Mouse (Mus musculus) splenic B cell, adult 2 months (primary cell): ENCODE measurements at regions not wholly inside any gene's neighbourhood (a gene's known extent, or its start where the extent isn't known, plus 50 kb on each side); places are given as distances from the start of the nearest gene placed in this dataset.
"Not testable (repeated sequence)": the region's sequence is repeated elsewhere in the genome, so short reads cannot be mapped to it uniquely, and the experiment has no call there.

Source experiments
- DNase-seq: peaks from one replicate; pipeline ENCODE4 v3.0.0-alpha.2; 2011; ENCODE audit warnings: low read depth, low spot score
- H3K27me3 ChIP-seq: 2 replicates; pipeline ENCODE4 v1.6.1; 2012; ENCODE audit warnings: mild to moderate bottlenecking, low read length, moderate library complexity, mixed read lengths; ENCODE audit not compliant: control insufficient read depth, poor library complexity, insufficient read depth, severe bottlenecking
- H3K36me3 ChIP-seq: 2 replicates; pipeline ENCODE4 v1.6.1; 2012; ENCODE audit warnings: mild to moderate bottlenecking, low read length, moderate library complexity, mixed read lengths; ENCODE audit not compliant: control insufficient read depth, poor library complexity, insufficient read depth, severe bottlenecking

DNA sequence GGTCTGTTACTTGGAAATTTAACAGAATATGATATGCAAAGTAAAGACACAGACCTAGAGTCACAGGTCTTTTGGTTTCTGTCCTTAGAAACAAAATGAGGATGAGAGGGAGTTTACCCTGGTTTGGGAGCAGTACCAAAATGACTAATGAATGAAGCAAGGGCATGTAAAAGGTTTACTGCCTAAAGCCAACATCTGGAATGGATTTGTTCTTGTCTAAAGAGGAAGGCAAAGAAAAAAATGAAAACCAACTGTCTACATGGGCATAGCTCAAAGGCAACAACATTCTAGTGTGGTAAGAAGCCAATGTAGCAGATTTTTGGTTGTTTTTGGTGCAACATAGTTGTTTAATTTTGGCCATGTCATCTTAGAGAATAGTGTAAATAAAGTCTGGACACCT is 203.5 kb upstream of the Diaph2 start:
- H3K36me3 ChIP-seq: no peaks in the 10 kb centered on the region
- DNase-seq: no peak
- no peaks in the 10 kb centered on the region for H3K27me3 ChIP-seq

DNA sequence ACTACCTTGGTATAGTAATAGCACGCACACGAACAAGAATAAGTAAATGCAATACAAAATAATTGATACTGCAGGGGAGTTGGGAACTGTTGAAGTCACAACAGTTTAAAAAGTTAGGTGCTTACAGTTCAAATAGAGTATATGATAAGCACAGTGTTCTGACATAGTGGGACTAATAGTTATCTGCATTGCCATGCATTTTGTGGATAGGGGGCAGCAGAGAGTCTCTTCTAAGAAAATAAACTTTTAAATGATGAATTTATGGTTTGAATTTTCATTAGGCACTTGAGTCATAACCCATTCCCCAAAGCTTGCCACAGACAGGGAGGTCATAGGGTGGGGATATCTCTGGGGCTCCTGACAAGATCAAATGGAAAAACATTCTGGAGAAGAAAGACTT is 201.9 kb upstream of the Diaph2 start:
- no peak for DNase-seq
- Histone ChIP-seq H3K36me3 (no peaks in the 10 kb centered on the region), H3K27me3 (no peaks in the 10 kb centered on the region)

DNA sequence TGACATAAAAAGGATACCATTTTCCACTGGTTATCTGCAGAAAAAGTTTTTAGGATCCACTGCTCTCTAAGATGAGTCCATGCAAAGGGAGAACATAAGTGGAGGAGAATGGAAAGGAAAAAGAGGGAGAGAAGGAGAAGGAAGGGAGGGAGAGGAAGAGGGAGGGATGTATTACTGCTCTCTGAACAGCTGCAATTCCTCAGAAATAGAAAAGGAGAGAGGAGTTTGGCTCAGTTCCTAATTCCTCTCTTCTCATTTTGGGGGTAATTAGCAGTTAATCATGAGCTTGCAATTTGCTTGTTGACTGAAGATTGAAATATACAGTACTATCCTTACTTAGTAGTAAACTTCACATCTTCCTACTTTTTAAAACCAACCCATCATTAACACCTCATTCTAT is 193.5 kb upstream of the Diaph2 start:
- no peaks in the 10 kb centered on the region for H3K36me3 ChIP-seq
- H3K27me3 ChIP-seq: no peaks in the 10 kb centered on the region
- DNase-seq: no peak

DNA sequence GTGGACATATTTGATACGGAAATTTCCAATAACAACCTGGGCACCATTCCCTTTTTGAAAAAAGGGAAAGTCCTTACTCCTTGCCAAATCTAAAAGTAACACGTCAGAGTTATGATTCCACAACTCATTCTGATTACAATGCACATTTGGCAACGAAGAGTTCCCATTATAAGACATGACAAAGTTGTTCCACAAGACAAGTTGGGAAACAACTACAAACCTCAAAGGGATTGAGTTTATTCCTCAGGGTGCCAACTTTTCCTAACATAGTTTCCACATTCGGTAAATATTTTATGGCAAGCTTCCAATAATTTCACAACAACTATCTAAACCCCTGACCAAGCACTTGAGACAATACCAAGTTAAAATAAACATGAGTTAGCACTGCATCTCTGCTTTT is 150.1 kb upstream of the Diaph2 start:
- Histone ChIP-seq H3K36me3 (no peaks in the 10 kb centered on the region), H3K27me3 (no peaks in the 10 kb centered on the region)
- DNase-seq: no peak

DNA sequence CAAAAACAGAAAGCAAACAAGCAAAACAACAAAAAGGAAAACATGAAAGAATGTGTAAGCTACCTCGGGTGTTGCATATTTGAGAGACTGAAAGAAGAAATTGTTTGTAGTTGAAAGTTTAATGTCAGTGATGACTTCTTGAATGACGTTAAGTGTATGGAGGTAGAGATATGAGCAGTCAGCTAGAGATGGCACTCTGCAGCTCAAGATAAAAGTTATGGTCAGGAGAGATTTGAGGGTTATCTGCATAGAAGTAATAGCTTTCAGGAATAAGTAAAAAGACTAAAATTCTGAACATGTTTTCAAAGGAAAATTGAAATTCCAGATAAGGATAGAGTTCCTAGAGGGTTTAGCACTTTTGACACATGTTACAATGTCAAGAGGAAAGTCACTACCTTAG is 141.7 kb upstream of the Diaph2 start:
- H3K27me3 ChIP-seq: no peaks in the 10 kb centered on the region
- no peaks in the 10 kb centered on the region for H3K36me3 ChIP-seq
- DNase-seq: no peak

DNA sequence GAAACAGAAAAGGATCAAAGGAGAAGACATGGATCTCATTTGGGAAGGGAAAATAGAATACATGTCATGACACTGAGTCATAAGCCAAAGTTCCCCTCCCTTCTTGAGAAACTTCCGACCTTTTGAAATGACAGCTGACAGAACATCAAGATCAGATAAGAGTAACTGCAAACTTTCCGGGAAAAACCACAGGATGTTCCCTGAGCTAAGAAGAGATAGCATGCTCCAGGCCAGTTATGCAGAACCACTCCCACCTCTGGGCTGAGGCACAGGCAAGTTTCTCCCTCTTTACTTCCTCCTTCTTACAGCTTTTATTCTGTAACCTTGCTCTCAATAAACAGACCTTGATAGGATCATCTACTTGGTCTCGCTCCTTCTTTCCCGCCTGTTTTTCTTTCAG is 138.0 kb upstream of the Diaph2 start:
- H3K36me3 ChIP-seq, DNase-seq, H3K27me3 ChIP-seq: not testable (repeated sequence)

DNA sequence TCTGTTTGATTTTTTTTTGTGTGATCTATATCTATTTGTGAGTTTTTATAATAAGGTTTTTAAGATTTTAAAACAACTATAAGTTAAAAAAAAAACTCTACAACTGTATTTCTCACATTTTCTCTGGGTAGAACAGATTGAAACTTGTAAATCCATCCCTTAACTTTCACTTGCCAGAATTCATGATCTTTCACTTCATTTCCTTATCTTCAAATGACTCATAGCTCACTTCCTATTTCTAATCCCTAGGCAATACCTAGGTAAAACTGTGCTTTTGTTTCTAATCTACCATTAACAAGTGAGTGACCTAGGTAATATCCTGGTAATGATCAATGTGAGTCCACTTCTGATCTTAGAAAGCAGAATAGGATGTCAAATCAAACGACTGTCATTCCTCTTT is 112.5 kb upstream of the Diaph2 start:
- no peak for DNase-seq
- H3K36me3 ChIP-seq: no peaks in the 10 kb centered on the region
- H3K27me3 ChIP-seq: no peaks in the 10 kb centered on the region

DNA sequence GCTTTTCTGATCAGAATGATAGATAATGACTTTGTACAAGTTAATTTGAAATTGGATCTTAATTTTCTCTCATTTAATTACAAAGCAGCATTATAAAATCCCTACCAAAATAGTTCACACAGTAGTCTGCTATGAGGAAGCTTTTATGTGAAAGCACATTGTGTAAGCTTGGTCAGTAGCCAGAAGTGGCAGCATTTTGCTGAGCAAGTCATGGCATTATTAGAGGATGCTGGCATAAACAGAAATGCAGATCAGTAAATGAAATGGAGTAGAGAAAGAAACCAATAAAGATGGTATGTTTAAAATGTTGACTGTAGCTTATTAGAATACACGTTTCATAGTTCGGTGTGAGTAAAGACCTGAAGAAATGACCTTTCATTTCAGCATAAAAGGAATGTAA is 104.4 kb upstream of the Diaph2 start:
- DNase-seq: no peak
- Histone ChIP-seq H3K36me3 (no peaks in the 10 kb centered on the region), H3K27me3 (no peaks in the 10 kb centered on the region)

DNA sequence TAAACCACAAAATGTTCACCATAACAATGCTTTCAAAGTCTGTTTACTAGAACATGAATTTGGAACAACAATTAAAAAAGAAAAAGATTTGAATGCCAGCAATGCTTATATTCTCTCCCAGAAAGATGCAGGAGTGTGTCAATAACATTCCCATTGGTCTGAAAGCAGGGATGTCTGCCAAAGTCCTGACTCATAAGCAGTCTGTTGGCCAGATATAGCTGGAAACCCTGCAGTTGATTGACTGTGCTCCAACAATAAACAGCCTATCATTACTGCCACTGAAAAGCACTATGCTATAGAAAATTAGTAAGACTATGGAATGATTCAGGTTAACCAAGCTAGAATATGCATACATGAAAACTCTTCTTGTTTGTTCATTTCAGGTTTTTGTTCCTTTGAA is 92.6 kb upstream of the Diaph2 start:
- no peak for DNase-seq
- H3K36me3 ChIP-seq: no peaks in the 10 kb centered on the region
- no peaks in the 10 kb centered on the region for H3K27me3 ChIP-seq

DNA sequence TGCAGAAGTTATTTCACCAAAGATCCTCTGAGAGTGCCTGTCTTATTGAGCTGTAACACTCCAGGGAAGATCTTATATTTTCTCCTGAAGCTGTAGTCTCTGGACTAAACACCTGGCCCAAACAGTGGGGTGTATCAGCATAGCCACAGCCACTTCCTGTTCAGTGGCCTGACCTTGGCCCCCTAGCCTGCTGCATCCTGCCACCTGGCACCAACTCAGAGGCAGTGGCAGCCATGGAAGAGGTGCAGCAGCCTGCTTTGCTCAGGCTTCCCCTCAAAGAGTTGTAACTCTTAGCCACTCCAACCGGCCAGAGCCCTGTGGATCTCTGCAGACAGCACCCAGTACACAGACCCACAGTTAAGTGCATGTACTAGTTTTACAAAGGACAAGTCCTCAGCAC is 58.9 kb upstream of the Diaph2 start:
- peak; percentile 0 for DNase-seq
- Histone ChIP-seq H3K36me3 (no peaks in the 10 kb centered on the region), H3K27me3 (no peaks in the 10 kb centered on the region)
